Comparison of ENCODE assay signal across 10 mouse cellular contexts in the genomic region with DNA sequence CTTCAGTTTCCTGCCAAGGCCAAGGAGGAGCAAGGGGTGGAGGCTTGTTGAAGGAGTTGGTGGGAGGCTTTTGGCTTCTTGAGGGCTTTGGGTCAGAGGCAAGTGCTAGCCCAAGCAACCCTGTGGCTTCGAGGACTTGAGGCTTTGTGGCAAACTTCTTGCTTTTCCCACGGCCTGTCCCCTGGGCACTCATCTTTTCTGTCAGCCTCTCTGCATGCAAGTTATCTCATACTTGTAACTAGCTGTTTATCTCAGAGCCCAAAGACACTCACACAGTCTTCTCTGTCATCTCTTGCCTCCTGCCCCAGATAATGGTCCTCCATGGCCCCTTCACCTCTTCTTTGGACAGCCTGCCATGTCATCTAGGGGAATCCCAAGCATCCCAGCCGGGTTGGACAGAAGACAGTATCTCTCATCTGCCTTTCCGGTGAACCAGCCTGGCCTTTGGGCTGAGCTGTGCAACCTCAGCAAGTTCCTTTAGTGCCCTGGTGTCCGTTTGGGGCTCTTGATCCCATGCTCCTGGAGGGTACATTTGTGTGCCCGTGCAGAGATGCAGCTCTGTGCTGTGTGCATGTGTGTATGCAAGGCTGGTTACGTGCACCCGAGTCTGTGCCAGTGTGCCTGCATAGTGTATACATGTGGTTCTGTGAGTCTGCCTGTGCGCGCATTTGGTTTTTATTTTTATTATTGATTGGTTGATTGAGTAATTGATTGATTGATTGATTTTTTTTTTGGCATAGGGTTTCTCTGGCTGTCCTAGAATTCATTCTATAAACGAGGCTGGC. TPM values are rescaled to one million over a fixed set of nuclear protein-coding genes. Genes with fewer than 3 reads are reported as not detected.
DNase-seq lines count a peak whose midpoint lies in the region; ATAC-seq and TF ChIP-seq lines count a peak whose summit lies in the region.
"Had no signal": no experiment of that assay in that cellular context is flagged by ENCODE, and none has a peak within 500 bp of the region (broad histone marks: within the 10 kb centered on the region; RNA-seq: fewer than 3 reads in every experiment).

No protein-coding gene starts in this region.

- H3K4me2 ChIP-seq in forebrain, embryonic 12.5 days, result no peak overlapping the region
- H3K4me2 ChIP-seq in kidney, embryonic 15.5 days, result peak overlapping the region; percentile 79
- 0 out of 2 replicates have a peak overlapping the region, but pooled peaks have one; percentile 6 for H3K4me2 ChIP-seq in embryonic facial prominence, embryonic 15.5 days (replicated peaks)

- peak overlapping the region; percentile 18; the same call in 1 of the 2 replicates for H3K4me3 ChIP-seq in forebrain, embryonic 10.5 days
- H3K4me3 ChIP-seq in forebrain, embryonic 12.5 days (replicated peaks), result no peak overlapping the region
- no peak overlapping the region for H3K4me3 ChIP-seq in kidney, embryonic 15.5 days (replicated peaks)
- H3K4me3 ChIP-seq in kidney, adult 2 months (ENCODE audit: insufficient read depth, low read depth, low read length), result no peak overlapping the region
- H3K4me3 ChIP-seq in embryonic facial prominence, embryonic 15.5 days (replicated peaks), result no peak overlapping the region

- H3K36me3 ChIP-seq in forebrain, embryonic 10.5 days (replicated peaks), result peaks cover 19% of the 10 kb centered on the region
- H3K36me3 ChIP-seq in forebrain, embryonic 12.5 days (replicated peaks), result no peaks in the 10 kb centered on the region
- H3K36me3 ChIP-seq in kidney, embryonic 15.5 days, result peaks cover 48% of the 10 kb centered on the region
- no peaks in the 10 kb centered on the region for H3K36me3 ChIP-seq in kidney, adult 2 months (ENCODE audit: control insufficient read depth, insufficient read depth, low read length)
- peaks cover 40% of the 10 kb centered on the region for H3K36me3 ChIP-seq in embryonic facial prominence, embryonic 15.5 days

- DNase-seq in forebrain, embryonic 10.5 days (ENCODE audit: extremely low spot score, low spot score), result no peak
- no peak for DNase-seq in kidney, adult 2 months
- DNase-seq in right cerebral cortex, adult 18-20 months, result no peak
- DNase-seq in right cerebral cortex, postnatal 14 days, result no peak
- DNase-seq: gastrocnemius, postnatal 36 days had no signal

- H3K27me3 ChIP-seq in forebrain, embryonic 10.5 days (ENCODE audit: poor library complexity, severe bottlenecking), result peaks cover 48% of the 10 kb centered on the region
- peaks cover 58% of the 10 kb centered on the region for H3K27me3 ChIP-seq in forebrain, embryonic 12.5 days
- H3K27me3 ChIP-seq in kidney, embryonic 15.5 days, result no peaks in the 10 kb centered on the region
- H3K27me3 ChIP-seq in kidney, adult 2 months (replicated peaks; ENCODE audit: control insufficient read depth, insufficient read depth, low read length), result no peaks in the 10 kb centered on the region
- no peaks in the 10 kb centered on the region for H3K27me3 ChIP-seq in embryonic facial prominence, embryonic 15.5 days

- TF ChIP-seq POLR2A in kidney, adult 2 months (IDR thresholded peaks at IDR 0.05; ENCODE audit: low read depth, low read length), result no peak

- no peak for ATAC-seq in forebrain, embryonic 12.5 days (ENCODE audit: low FRiP score)
- no peak for ATAC-seq in kidney, embryonic 15.5 days (replicated peaks; ENCODE audit: low FRiP score)
- ATAC-seq in embryonic facial prominence, embryonic 15.5 days (ENCODE audit: insufficient number of reproducible peaks, low FRiP score, low TSS enrichment, low read depth), result no peak
- 0 out of 2 replicates have a peak, but pooled peaks have one; percentile 7 for ATAC-seq in megakaryocyte progenitor cell, adult 5-6 weeks (replicated peaks; ENCODE audit: poor library complexity)

- peak overlapping the region; percentile 60 for H3K27ac ChIP-seq in forebrain, embryonic 10.5 days
- no peak overlapping the region for H3K27ac ChIP-seq in forebrain, embryonic 12.5 days
- H3K27ac ChIP-seq in kidney, embryonic 15.5 days, result no peak overlapping the region
- no peak overlapping the region for H3K27ac ChIP-seq in kidney, adult 2 months (ENCODE audit: insufficient read depth, low read depth, low read length)
- peak overlapping the region; percentile 89; the same call in 1 of the 2 replicates for H3K27ac ChIP-seq in embryonic facial prominence, embryonic 15.5 days (replicated peaks)

- WGBS in forebrain, embryonic 10.5 days, result 88% methylated on average over 11 of the region's 11 CpGs
- 89% methylated on average over 11 of the region's 11 CpGs for WGBS in forebrain, embryonic 12.5 days
- 84% methylated on average over 11 of the region's 11 CpGs for WGBS in kidney, embryonic 15.5 days
- 77% methylated on average over 11 of the region's 11 CpGs for WGBS in kidney, adult 2 months
- 81% methylated on average over 11 of the region's 11 CpGs for WGBS in embryonic facial prominence, embryonic 15.5 days

- H3K4me1 ChIP-seq in forebrain, embryonic 10.5 days, result peaks cover 59% of the 10 kb centered on the region
- peaks cover 23% of the 10 kb centered on the region for H3K4me1 ChIP-seq in forebrain, embryonic 12.5 days
- H3K4me1 ChIP-seq in kidney, embryonic 15.5 days, result peaks cover 68% of the 10 kb centered on the region
- peaks cover 5% of the 10 kb centered on the region for H3K4me1 ChIP-seq in kidney, adult 2 months (ENCODE audit: control insufficient read depth, insufficient read depth, low read length)
- H3K4me1 ChIP-seq in embryonic facial prominence, embryonic 15.5 days, result peaks cover 58% of the 10 kb centered on the region

- no peak overlapping the region for H3K9ac ChIP-seq in forebrain, embryonic 12.5 days
- H3K9ac ChIP-seq in kidney, embryonic 15.5 days, result no peak overlapping the region; the same call in 1 of the 2 replicates
- no peak overlapping the region for H3K9ac ChIP-seq in embryonic facial prominence, embryonic 15.5 days

- no peaks in the 10 kb centered on the region for H3K9me3 ChIP-seq in forebrain, embryonic 10.5 days
- no peaks in the 10 kb centered on the region for H3K9me3 ChIP-seq in forebrain, embryonic 12.5 days
- no peaks in the 10 kb centered on the region for H3K9me3 ChIP-seq in kidney, embryonic 15.5 days (replicated peaks)
- H3K9me3 ChIP-seq in embryonic facial prominence, embryonic 15.5 days (replicated peaks), result no peaks in the 10 kb centered on the region

- TF ChIP-seq CTCF in kidney, adult 2 months (conservative IDR thresholded peaks at IDR 0.05; ENCODE audit: insufficient read depth, insufficient read length, low read depth, low read length), result no peak

RNA-seq across cellular contexts. Expression of gene Arhgap23, which starts 27.8 kb away (rescaled TPM):
- 1.6 and 2.2 TPM in 2 replicates for polyA plus RNA-seq in forebrain, embryonic 10.5 days (2016; fragmentation: Nextera tagmentation; extraction: Ambion mirVana)
- 4.2 and 5.1 TPM in 2 replicates for polyA plus RNA-seq in forebrain, embryonic 12.5 days (2016; fragmentation: Nextera tagmentation; extraction: Ambion mirVana)
- polyA plus RNA-seq in kidney, embryonic 15.5 days (2015; fragmentation: Nextera tagmentation; extraction: Ambion mirVana), result 4.6 and 5.9 TPM in 2 replicates
- polyA plus RNA-seq in kidney, adult 2 months (2012; rRNA removed), result 14.9 and 17.1 TPM in 2 replicates
- 9.6 and 10.4 TPM in 2 replicates for polyA plus RNA-seq in embryonic facial prominence, embryonic 15.5 days (2015; fragmentation: Nextera tagmentation; extraction: Ambion mirVana)
- 6.3 and 8.0 TPM in 2 replicates for total RNA-seq in megakaryocyte progenitor cell, adult 5-6 weeks (2015)
- total RNA-seq in megakaryocyte progenitor cell, adult 5-6 weeks (2017), result 5.6 and 6.1 TPM in 2 replicates

RNA-seq across cellular contexts. Expression of gene 4933428G20Rik, which starts 57.1 kb away (rescaled TPM):
- 0.30 and 0.41 TPM in 2 replicates for polyA plus RNA-seq in forebrain, embryonic 10.5 days (2016; fragmentation: Nextera tagmentation; extraction: Ambion mirVana)
- polyA plus RNA-seq in forebrain, embryonic 12.5 days (2016; fragmentation: Nextera tagmentation; extraction: Ambion mirVana), result 0.50 and 0.79 TPM in 2 replicates
- 0.49 and 0.84 TPM in 2 replicates for polyA plus RNA-seq in kidney, embryonic 15.5 days (2015; fragmentation: Nextera tagmentation; extraction: Ambion mirVana)
- polyA plus RNA-seq in kidney, adult 2 months (2012; rRNA removed), result not detected in 2 replicates
- 1.4 and 1.7 TPM in 2 replicates for polyA plus RNA-seq in embryonic facial prominence, embryonic 15.5 days (2015; fragmentation: Nextera tagmentation; extraction: Ambion mirVana)
- total RNA-seq in megakaryocyte progenitor cell, adult 5-6 weeks (2015), result not detected in 2 replicates
- total RNA-seq in megakaryocyte progenitor cell, adult 5-6 weeks (2017), result not detected in 2 replicates
- total RNA-seq: gastrocnemius, postnatal 36 days had no signal
- polyA plus RNA-seq: embryonic facial prominence, embryonic 11.5 days had no signal

Comparison
In these comparisons a context has a peak if more than half of its experiments do, and no peak if none do; other contexts are left out.
1. H3K27ac ChIP-seq: peak in forebrain, embryonic 10.5 days (single experiment) and embryonic facial prominence, embryonic 15.5 days (single experiment); none in forebrain, embryonic 12.5 days (single experiment), kidney, embryonic 15.5 days (single experiment) and kidney, adult 2 months (single experiment).